Mouse (Mus musculus) neutrophil, adult 5-6 weeks (primary cell): ENCODE data around the gene Ifi211. TPM values are rescaled to one million over a fixed set of nuclear protein-coding genes. Genes with fewer than 3 reads are reported as not detected.
"Not testable (repeated sequence)": the region's sequence is repeated elsewhere in the genome, so short reads cannot be mapped to it uniquely, and the experiment has no call there.

Source experiments
- ATAC-seq: fragments of 151-379, 151-347 bp; 2 replicates; pipeline ENCODE4 v1.8.0; 2017; ENCODE audit warnings: mild to moderate bottlenecking, moderate TSS enrichment; ENCODE audit not compliant: insufficient number of reproducible peaks, poor library complexity, low FRiP score, severe bottlenecking; ENCODE audit errors: extremely low read depth
- total RNA-seq: library from RNA; stranded (forward); fragments of 200-1000 nt; gene quantifications from 2 replicates; pipeline ENCODE4 v1.2.3, GENCODE M21; 2017

Gene Ifi211
- total RNA-seq, 1 experiment from 2014 or later: 14.8 TPM

GRCm38 (mm10) chr1:173887026-173887787 lies 25.6 kb downstream of the Ifi211 start:
- peak; percentile 95 for ATAC-seq

- ATAC-seq: peak; percentile 37; the same call in 1 of the 2 replicates
These were observed 32.7 kb downstream of the Ifi211 start for GRCm38 (mm10) chr1:173880004-173880666.

GRCm38 (mm10) chr1:173879225-173879987 lies 33.4 kb downstream of the Ifi211 start:
- peak; percentile 69 for ATAC-seq

- ATAC-seq: not testable (repeated sequence)
These were observed 34.6 kb downstream of the Ifi211 start for GRCm38 (mm10) chr1:173878264-173878663.

DNA sequence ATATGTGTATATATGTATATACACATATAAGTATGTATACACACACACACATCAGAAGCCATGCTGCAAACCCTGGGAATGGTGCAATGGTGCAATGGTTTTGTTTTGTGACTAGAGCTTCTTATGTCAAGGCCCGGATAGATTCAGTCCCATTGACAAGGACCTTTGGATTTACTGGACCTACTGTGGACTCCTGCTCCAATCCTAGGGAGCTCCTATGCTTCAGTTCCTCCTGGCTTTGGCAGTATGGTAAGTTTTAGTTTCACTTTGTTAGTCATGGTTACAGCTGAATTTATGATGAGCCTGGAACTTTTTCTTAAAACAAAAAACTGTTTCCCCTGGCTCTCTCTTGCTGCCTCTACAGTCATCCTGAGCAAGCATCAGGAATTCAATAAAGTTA lies 35.7 kb downstream of the Ifi211 start:
- ATAC-seq: not testable (repeated sequence)

DNA sequence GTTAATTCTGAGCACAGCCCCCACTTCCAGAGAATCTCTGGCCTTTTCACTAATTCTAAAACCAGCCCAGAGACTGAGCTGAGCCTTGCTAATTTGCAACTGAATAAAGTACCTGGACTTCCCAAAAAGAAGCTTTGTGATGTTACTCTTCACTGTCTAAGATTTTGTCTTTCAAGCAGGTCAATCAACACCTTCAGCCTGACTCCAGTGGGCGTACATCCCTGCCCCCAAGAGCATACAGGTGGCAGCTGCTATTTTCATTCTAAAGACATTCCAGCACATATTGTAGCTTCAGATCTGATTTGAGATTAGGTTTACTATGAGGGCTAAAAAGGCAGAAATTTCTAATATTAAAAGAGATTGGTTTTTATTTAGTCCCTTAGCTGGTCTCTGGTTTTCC lies 44.3 kb downstream of the Ifi211 start:
- ATAC-seq: not testable (repeated sequence)

DNA sequence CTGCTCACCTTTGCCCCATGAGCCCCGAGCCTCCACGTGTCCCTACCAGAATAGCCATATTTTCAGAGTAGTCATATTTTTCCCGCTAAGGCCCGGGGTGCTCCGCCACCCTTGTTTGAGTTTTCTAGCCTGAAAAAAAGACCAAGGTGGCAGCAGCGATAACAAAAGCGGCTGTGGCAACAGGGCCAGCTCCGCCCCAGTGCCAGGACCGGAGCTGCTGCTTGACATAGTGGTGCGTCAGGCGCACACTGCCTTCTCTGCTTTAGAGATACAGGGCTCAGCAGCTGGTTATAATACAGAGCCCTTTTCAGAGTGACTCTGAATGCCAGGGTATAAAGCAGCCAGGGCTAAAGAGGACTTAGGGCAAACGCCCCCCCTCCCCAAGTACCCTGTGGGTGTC lies 46.3 kb downstream of the Ifi211 start:
- ATAC-seq: no peak

- peak; percentile 70; the same call in 1 of the 2 replicates for ATAC-seq
These were observed 59.1 kb downstream of the Ifi211 start for GRCm38 (mm10) chr1:173853711-173854110.

DNA sequence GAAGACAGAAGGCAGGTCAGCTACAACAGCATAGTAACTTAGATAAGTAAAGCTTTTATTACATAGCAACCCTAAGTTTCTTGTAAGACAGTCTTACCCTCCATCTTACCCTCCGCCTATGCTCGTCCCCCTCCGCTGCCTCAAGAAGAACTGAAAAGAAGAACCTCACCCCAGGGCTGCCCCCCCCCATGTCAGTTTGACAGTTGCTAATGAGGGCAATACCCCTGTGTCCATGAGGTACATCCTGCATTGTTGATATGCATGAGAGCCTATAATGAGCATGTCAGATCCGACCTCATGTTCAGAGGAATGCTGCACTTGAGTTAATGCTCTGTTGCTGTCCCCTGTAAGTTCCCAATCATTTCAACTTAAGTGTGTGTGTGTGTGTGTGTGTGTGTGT lies 60.0 kb downstream of the Ifi211 start:
- ATAC-seq: peak; percentile 90

Other genes starting within 250 kb of the Ifi211 start
- gene Ifi208, start 239.4 kb downstream of the Ifi211 start, total RNA-seq: 34.7 and 44.3 TPM in 2 replicates
- 10.4 and 12.3 TPM in 2 replicates for gene Ifi207, start 171.3 kb downstream of the Ifi211 start, total RNA-seq
- gene Ifi204, start 146.1 kb downstream of the Ifi211 start, total RNA-seq: 144 and 146 TPM in 2 replicates
- gene Mndal, start 29.4 kb upstream of the Ifi211 start, total RNA-seq: 805 and 849 TPM in 2 replicates
- 225 and 245 TPM in 2 replicates for gene Ifi203, start 29.6 kb upstream of the Ifi211 start, total RNA-seq
- 0.23 and 0.25 TPM in 2 replicates for gene Ifi202b, start 69.7 kb upstream of the Ifi211 start, total RNA-seq
- gene Ifi205, start 118.8 kb upstream of the Ifi211 start, total RNA-seq: 4.7 and 7.6 TPM in 2 replicates
- gene Olfr433, start 127.7 kb upstream of the Ifi211 start, total RNA-seq: 0.35 and 0.37 TPM in 2 replicates
- gene Olfr432, start 136.2 kb upstream of the Ifi211 start, total RNA-seq: not detected in 2 replicates
- gene Olfr430, start 153.6 kb upstream of the Ifi211 start, total RNA-seq: not detected in 2 replicates
- not detected in 2 replicates for gene Olfr429, start 171.3 kb upstream of the Ifi211 start, total RNA-seq
- 0.12 TPM in 1 of 2 replicates, not detected in the other for gene Olfr427, start 183.8 kb upstream of the Ifi211 start, total RNA-seq
- gene Olfr231, start 208.1 kb upstream of the Ifi211 start, total RNA-seq: not detected in 2 replicates
- gene Olfr424, start 218.5 kb upstream of the Ifi211 start, total RNA-seq: not detected in 2 replicates
- not detected in 2 replicates for gene Olfr420, start 242.6 kb upstream of the Ifi211 start, total RNA-seq